Mouse (Mus musculus) kidney, postnatal 0 days (tissue): ENCODE measurements around the gene Kcng4. TPM values are rescaled to one million over a fixed set of nuclear protein-coding genes. Genes with fewer than 3 reads are reported as not detected.

Experiments used
- ATAC-seq: fragments of 200-750 bp; cut with Nextera tagmentation; replicated peaks from 2 replicates; pipeline ENCODE4 v1.8.0; 2017; ENCODE audit warnings: low read depth, moderate number of reproducible peaks, moderate TSS enrichment, moderate library complexity; ENCODE audit not compliant: low FRiP score
- DNase-seq: peaks from one replicate; pipeline ENCODE4 v3.0.0-alpha.2; 2016; ENCODE audit warnings: low spot score
- H3K27ac ChIP-seq: fragments of 300-500 bp; sonication (generic); 2 replicates; pipeline ENCODE4 v1.5.1; 2014; ENCODE audit warnings: mild to moderate bottlenecking
- H3K27me3 ChIP-seq: fragments of 300-500 bp; sonication (generic); 2 replicates; pipeline ENCODE4 v1.6.1; 2014; ENCODE audit warnings: low read length, mixed read lengths; ENCODE audit not compliant: insufficient read depth
- H3K36me3 ChIP-seq: fragments of 300-500 bp; sonication (generic); 2 replicates; pipeline ENCODE4 v1.6.1; 2014; ENCODE audit warnings: low read length, mixed read lengths; ENCODE audit not compliant: insufficient read depth
- H3K4me1 ChIP-seq: fragments of 300-500 bp; sonication (generic); replicated peaks from 2 replicates; pipeline ENCODE4 v1.6.1; 2014; ENCODE audit warnings: antibody characterized with exemption, low read length, mixed read lengths; ENCODE audit not compliant: insufficient read depth
- H3K4me2 ChIP-seq: fragments of 300-500 bp; sonication (generic); 2 replicates; pipeline ENCODE4 v1.6.1; 2014; ENCODE audit warnings: mild to moderate bottlenecking, low read length, moderate library complexity, mixed read lengths
- H3K4me3 ChIP-seq: fragments of 300-500 bp; sonication (generic); replicated peaks from 2 replicates; pipeline ENCODE4 v1.5.1; 2014; ENCODE audit warnings: low read depth, low read length
- H3K9ac ChIP-seq: fragments of 300-500 bp; sonication (generic); 2 replicates; pipeline ENCODE4 v1.6.1; 2014; ENCODE audit warnings: low read depth, low read length
- H3K9me3 ChIP-seq: fragments of 300-500 bp; sonication (generic); replicated peaks from 2 replicates; pipeline ENCODE4 v1.6.1; 2016; ENCODE audit warnings: low read length, inconsistent platforms, mixed read lengths
- CTCF ChIP-seq: IDR thresholded peaks from 2 replicates; pipeline ENCODE4 v1.5.1; 2016; ENCODE audit warnings: antibody characterized with exemption, low read depth, mild to moderate bottlenecking, moderate library complexity
- WGBS: fragments of 180-500 bp; shearing (Covaris S2); extraction: QIAGEN DNeasy Blood & Tissue Kit; methylation state at CpG from one replicate; pipeline ENCODE4 v1.1.7; 2014; 5-methylcytosine and 5-hydroxymethylcytosine counted together
- polyA plus RNA-seq: library from polyadenylated mRNA; unstranded; fragments of >200 nt; fragmentation: Nextera tagmentation; extraction: Ambion mirVana; gene quantifications from 2 replicates; pipeline ENCODE4 v1.2.1, GENCODE M21; 2015

Kcng4 gene
- polyA plus RNA-seq, 1 experiment from 2014 or later, result 0.14 TPM

DNA sequence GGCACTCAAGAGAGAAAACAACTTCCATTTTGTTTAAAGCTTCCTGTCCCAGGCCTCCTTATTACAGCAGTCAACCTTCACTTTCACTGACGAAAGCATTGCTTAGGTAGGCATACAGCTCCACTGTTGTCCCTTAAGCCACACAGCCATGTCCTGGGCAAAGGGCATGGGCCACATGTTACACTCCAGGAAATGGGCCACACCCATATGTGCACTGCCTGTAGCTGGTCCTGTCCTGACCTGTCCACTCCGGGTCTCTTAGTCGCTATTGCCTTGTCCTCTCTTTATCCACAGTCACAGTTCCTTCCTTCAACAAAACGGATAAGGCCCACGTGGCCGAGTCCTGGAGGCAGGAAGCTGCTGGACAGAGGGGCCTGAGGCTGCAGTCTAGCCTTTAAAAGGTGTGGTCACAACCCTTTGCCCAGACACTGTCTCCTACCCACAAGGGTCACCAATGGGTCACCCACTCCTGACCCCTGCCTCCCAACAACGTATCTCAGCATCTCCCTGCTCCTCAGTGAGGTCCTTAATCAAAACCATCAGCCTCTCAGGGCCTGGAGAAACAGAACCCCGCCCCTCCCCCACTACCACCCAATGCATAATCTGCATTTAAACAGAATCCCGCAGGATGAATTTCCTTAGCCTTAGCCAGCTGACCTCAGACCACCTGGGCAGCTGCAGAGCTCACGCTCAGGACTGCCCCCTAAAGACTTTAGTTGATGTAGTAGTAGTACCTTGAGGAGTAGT is 7.7 kb downstream of the Kcng4 start:
- TF ChIP-seq CTCF, result no peak
- ATAC-seq, result no peak
- no peak for DNase-seq
- H3K4me3 ChIP-seq, result no peak overlapping the region
- H3K4me2 ChIP-seq, result no peak overlapping the region
- peaks cover 2% of the 10 kb centered on the region; the same call in 1 of the 2 replicates for H3K27me3 ChIP-seq
- no peaks in the 10 kb centered on the region for H3K36me3 ChIP-seq
- H3K9ac ChIP-seq, result no peak overlapping the region
- 39% methylated on average over 10 of the region's 10 CpGs for WGBS
- H3K27ac ChIP-seq, result no peak overlapping the region
- H3K4me1 ChIP-seq, result no peaks in the 10 kb centered on the region
- H3K9me3 ChIP-seq, result no peaks in the 10 kb centered on the region

DNA sequence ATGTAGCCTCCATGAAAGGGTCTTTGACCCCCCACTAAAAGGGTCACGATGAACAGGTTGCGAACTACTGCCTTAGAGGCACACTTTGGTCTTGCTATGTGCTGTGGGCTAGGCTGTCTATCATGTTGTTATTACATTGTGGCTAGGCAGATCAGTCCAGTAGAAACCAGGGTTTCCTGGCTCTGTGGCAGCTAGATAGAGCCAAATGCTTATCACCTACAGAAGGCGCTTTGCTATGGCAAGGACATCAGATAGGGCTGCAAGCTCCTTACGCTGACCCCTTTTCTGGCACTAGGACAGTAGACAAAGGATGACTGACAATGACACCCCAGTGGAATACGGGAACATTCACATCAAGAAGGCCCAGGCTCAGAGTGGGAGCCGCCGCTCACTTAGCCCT is 8.3 kb downstream of the Kcng4 start:
- no peak overlapping the region for H3K4me3 ChIP-seq
- no peak for DNase-seq
- no peak for ATAC-seq
- no peak overlapping the region for H3K4me2 ChIP-seq
- no peak overlapping the region for H3K9ac ChIP-seq
- no peaks in the 10 kb centered on the region for H3K36me3 ChIP-seq
- TF ChIP-seq CTCF, result no peak
- no peaks in the 10 kb centered on the region for H3K4me1 ChIP-seq
- no peak overlapping the region for H3K27ac ChIP-seq
- 91% methylated on average over 7 of the region's 7 CpGs for WGBS
- no peaks in the 10 kb centered on the region; the same call in 1 of the 2 replicates for H3K27me3 ChIP-seq
- H3K9me3 ChIP-seq, result no peaks in the 10 kb centered on the region

DNA sequence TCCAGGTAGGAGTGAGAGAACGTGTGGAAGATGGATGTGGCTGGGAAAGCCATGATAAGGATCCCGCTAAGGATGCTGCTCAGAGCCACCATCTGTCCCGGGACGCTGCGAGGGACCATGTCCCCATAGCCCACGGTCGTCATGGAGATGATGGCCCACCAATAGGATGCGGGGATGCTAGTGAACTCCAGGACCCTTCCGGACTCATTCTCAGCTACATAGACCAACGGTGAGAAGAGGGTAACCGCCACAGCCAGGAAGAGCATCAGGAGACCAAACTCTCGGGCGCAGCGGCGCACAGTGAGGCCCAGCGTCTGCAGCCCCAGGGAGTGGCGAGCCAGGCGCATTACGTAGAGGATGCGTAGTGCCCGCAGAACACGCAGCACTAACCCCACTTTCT is 9.7 kb downstream of the Kcng4 start:
- 86% methylated on average over 22 of the region's 22 CpGs for WGBS
- Histone ChIP-seq H3K4me1 (no peaks in the 10 kb centered on the region), H3K9me3 (no peaks in the 10 kb centered on the region), H3K4me3 (no peak overlapping the region), H3K4me2 (no peak overlapping the region), H3K9ac (no peak overlapping the region), H3K36me3 (no peaks in the 10 kb centered on the region), H3K27ac (no peak overlapping the region), H3K27me3 (no peaks in the 10 kb centered on the region)
- TF ChIP-seq CTCF, result no peak
- ATAC-seq (no peak), DNase-seq (no peak)

DNA sequence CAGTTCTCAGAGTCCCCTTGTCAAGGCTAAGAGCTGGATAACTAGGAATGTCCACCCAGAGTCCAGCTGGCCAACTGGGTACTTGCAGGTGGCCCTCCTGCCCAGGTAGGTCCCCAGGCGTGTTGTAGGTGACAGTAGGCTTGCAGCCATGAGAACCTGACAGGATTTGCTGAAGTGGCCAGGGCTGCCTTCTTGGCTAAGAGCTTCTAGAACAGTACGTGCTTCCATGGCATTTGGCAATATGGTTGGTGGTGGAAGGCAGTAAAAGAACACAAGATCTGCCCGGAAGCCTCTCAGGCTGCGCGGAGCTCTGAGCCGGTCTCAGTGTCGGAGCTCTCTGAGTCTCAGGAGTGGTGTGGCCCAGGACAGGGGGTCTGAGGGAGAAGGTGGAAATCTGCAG is 10.6 kb downstream of the Kcng4 start:
- no peaks in the 10 kb centered on the region for H3K27me3 ChIP-seq
- no peak overlapping the region for H3K9ac ChIP-seq
- H3K27ac ChIP-seq, result no peak overlapping the region
- DNase-seq (no peak), ATAC-seq (no peak)
- TF ChIP-seq CTCF, result no peak
- H3K4me1 ChIP-seq, result no peaks in the 10 kb centered on the region
- WGBS, result 88% methylated on average over 7 of the region's 7 CpGs
- no peak overlapping the region for H3K4me3 ChIP-seq
- H3K36me3 ChIP-seq, result no peaks in the 10 kb centered on the region
- H3K9me3 ChIP-seq, result no peaks in the 10 kb centered on the region
- no peak overlapping the region for H3K4me2 ChIP-seq

DNA sequence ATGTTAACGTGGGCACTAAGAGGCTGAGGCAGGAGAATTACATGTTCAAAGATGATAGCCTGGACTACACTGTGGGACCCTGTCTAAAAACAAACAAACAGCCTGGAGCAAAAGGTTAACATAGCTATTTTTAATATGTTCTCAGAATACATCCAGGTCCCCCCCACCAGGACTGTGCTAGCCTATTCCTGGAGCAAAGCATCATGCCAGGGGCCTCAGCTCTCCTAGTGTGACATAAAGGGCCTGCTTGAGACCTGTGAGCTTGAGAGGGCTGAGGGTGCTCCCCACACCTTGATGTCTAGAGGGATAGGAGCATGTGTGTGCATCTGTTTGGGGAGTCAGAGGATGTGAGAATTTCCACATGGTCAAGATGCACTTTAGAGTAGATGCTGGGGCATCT is 11.7 kb downstream of the Kcng4 start:
- TF ChIP-seq CTCF, result no peak
- WGBS, result 88% methylated on average over 1 of the region's 1 CpGs
- H3K9me3 ChIP-seq, result no peaks in the 10 kb centered on the region
- ATAC-seq, result no peak
- no peak overlapping the region for H3K27ac ChIP-seq
- no peak for DNase-seq
- H3K9ac ChIP-seq, result no peak overlapping the region
- H3K4me3 ChIP-seq, result no peak overlapping the region
- H3K4me1 ChIP-seq, result no peaks in the 10 kb centered on the region
- no peak overlapping the region for H3K4me2 ChIP-seq
- H3K27me3 ChIP-seq, result no peaks in the 10 kb centered on the region
- H3K36me3 ChIP-seq, result no peaks in the 10 kb centered on the region

DNA sequence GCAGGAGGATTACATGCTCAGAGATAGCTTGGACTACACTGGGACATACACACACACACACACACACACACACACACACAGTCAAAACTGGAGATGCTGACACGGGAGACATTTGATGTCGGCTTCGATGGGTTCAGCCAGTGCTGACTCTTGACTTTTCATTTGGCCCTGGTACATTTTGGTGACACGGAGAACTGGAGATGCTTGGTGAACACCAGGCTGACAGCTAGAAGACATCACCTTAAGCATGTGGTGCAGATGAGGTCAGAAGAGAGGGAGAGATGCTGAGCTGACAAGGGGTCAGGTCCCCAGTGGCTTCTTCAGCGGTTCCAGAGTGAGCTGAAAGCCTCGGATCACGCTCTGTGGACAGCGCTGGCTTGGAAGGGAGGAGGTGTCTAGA is 12.4 kb downstream of the Kcng4 start:
- no peaks in the 10 kb centered on the region for H3K9me3 ChIP-seq
- no peak overlapping the region for H3K4me3 ChIP-seq
- H3K4me2 ChIP-seq, result no peak overlapping the region
- H3K27me3 ChIP-seq, result no peaks in the 10 kb centered on the region
- H3K4me1 ChIP-seq, result no peaks in the 10 kb centered on the region
- no peak overlapping the region for H3K9ac ChIP-seq
- DNase-seq (no peak), ATAC-seq (no peak)
- H3K36me3 ChIP-seq, result no peaks in the 10 kb centered on the region
- no peak overlapping the region for H3K27ac ChIP-seq
- WGBS, result 80% methylated on average over 8 of the region's 8 CpGs
- no peak for TF ChIP-seq CTCF

DNA sequence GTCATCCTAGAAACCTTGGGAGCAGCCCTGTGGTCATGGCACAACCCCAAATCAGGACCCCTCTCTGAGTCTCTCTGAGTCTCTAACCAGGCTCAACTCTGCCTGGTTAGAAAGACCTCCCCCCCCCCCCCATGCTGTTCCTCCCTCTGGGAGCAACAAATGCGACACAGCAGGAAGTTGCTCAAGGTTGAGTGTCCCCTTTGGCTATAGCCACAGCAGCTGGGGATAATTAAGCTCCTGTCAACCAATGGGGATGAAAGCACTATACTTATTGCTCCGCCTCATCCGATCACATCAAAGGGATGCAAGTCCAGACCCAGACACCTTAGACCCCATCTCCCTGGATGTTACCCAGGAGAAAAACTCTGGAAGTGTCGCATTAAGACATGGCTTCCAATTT is 12.9 kb downstream of the Kcng4 start:
- no peaks in the 10 kb centered on the region for H3K9me3 ChIP-seq
- TF ChIP-seq CTCF, result no peak

More for the DNA sequence above, 12.9 kb downstream of the Kcng4 start:
- H3K4me3 ChIP-seq, result no peak overlapping the region
- no peaks in the 10 kb centered on the region for H3K4me1 ChIP-seq
- no peaks in the 10 kb centered on the region for H3K36me3 ChIP-seq
- H3K9ac ChIP-seq, result no peak overlapping the region
- ATAC-seq (no peak), DNase-seq (no peak)
- no peak overlapping the region for H3K27ac ChIP-seq
- 54% methylated on average over 4 of the region's 4 CpGs for WGBS
- no peak overlapping the region for H3K4me2 ChIP-seq
- no peaks in the 10 kb centered on the region for H3K27me3 ChIP-seq
